Mouse (Mus musculus) layer of hippocampus, adult 2 months (tissue): ENCODE data around the gene Ank3. TPM values are rescaled to one million over a fixed set of nuclear protein-coding genes. Genes with fewer than 3 reads are reported as not detected.

Source experiments
- DNase-seq, 2 experiments: peaks; one replicate each; pipeline ENCODE4 v3.0.0; 2022; ENCODE audit warnings: low spot score in 2 of 2
- H3K27ac ChIP-seq: fragments of 200-600 bp; 2 replicates; pipeline ENCODE4 v1.8.1; 2022
- H3K4me3 ChIP-seq: fragments of 200-600 bp; 2 replicates; pipeline ENCODE4 v1.8.1; 2022; ENCODE audit warnings: mild to moderate bottlenecking
- CTCF ChIP-seq: fragments of 200-600 bp; conservative IDR thresholded peaks from 2 replicates; pipeline ENCODE4 v1.8.1; 2022; ENCODE audit warnings: antibody characterized with exemption, mild to moderate bottlenecking, moderate library complexity
- total RNA-seq, 2 experiments: library from RNA; stranded (reverse); gene quantifications; 2 replicates each; pipeline ENCODE4 v1.2.3; 2021

Ank3 gene
- total RNA-seq, 2 experiments from 2014 or later: 474 to 477 TPM

DNA sequence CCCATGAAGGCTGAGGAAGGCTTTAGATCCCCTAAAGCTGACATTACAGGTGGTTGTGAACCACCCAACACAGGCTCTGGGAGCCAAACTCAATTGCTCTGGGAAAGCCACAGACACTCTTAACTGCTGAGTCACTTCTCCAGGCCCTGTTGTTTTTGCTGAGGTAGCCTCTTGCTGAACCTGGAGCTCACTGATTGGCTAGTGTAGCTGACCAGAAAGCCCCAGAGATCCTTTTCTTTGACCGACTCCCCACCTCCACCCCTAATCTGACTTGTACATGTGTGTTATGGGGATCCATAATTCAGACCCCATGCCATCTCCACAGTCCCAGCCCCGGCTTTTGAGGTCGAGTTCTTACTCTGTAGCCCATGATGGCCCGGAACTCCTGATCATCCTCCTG is 105.2 kb downstream of the Ank3 start:
- no peak for DNase-seq
- no peak for TF ChIP-seq CTCF
- H3K4me3 ChIP-seq: no peak overlapping the region
- no peak overlapping the region for H3K27ac ChIP-seq

DNA sequence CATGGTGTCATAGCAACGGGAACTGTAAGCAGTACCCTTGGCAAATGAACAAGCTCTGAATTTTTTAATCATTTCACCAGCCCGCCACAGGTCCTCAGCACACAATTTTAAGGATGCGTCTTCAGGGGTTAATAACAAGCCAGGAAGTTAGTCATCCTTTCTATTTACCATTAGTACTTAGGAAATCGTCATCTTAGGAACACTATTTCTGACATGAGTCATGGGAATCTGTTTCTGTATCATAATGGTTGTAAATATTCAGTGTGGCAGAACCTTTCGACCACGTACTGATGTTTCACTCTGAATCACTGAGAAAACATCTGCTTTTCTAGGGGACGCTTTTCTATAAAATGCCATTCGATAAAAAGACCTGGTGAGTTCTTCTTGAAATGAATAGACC is 109.1 kb downstream of the Ank3 start:
- H3K27ac ChIP-seq: no peak overlapping the region
- no peak overlapping the region for H3K4me3 ChIP-seq
- DNase-seq: no peak
- TF ChIP-seq CTCF: no peak

DNA sequence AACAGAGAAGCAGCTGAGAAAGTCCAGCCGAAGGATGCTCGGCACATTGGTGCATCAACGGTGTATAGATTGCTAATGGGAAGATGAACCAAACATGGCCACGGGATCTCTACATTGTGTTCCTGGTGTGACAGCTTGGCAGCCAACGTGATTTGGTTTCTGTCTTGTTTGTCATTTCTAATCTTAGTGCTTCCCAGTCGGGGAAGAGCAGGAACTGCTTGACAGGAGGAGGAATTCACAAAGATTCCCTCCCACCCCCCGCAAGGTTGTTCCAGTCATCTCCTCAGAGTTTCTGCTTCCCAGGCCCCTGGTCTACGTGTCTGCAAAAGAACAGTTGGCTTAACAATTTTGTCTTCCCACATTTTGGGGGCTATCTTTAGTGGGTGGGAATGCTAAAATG is 111.8 kb downstream of the Ank3 start:
- H3K4me3 ChIP-seq: no peak overlapping the region
- TF ChIP-seq CTCF: no peak
- DNase-seq: no peak
- H3K27ac ChIP-seq: peak overlapping the region; percentile 39; the same call in 1 of the 2 replicates

DNA sequence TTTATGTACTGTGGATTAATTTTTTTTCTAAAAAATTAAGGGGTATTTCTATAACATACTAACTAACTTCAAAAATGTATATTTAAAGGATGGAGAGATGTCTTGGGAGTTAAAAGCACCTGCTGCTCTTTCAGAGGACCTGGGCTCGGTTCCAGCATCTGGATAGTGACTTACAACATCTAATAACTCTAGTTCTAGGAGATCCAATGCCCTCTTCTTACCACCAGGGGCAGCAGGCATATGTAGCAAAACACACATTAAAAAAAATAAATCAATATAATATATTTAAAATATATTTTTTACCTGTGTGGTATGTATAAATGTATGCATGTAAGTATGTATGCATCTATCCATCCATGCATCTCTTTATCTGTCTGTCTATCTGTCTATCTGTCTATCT is 112.7 kb downstream of the Ank3 start:
- Histone ChIP-seq H3K4me3 (no peak overlapping the region), H3K27ac (no peak overlapping the region)
- no peak for DNase-seq
- peak; percentile 75 for TF ChIP-seq CTCF

DNA sequence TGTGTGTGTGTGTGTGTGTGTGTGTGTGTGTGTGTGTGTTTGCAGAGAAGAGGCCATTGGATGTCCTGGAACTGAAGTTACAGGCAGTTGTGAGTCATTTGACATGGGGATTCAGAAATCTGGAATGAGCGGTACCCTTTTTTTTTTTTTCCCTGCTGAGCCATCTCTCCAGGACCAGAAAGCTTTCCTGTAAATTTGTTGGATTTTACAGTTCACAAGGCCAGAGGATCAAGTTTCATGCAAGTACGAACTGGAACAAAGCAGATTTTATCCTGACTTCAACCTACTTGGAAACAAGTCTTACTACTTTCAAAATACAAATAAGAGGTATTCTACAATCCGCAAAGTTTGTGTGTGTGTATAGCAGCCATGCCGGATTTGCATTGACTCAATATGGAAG is 123.4 kb downstream of the Ank3 start:
- H3K4me3 ChIP-seq: no peak overlapping the region
- no peak for TF ChIP-seq CTCF
- no peak for DNase-seq
- H3K27ac ChIP-seq: no peak overlapping the region

DNA sequence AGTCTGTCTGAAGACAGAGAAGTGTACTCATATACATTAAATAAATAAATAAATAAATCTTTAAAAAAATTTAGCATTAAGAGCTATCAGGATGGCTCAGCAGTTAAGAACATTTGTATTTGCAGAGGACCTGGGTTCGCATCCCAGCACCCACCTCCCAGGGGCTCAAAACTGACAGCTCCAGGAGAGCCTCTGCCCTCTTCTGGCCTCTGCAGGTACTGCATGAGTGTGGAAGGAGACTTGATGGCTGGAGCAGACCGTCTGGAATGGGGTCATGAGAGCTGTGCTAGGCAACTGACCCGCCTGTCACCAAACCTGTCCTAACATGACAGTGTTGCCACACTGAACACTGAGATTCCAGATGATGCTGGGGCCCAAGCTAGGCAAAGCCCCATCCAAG is 124.6 kb downstream of the Ank3 start:
- no peak for DNase-seq
- H3K4me3 ChIP-seq: no peak overlapping the region

DNA sequence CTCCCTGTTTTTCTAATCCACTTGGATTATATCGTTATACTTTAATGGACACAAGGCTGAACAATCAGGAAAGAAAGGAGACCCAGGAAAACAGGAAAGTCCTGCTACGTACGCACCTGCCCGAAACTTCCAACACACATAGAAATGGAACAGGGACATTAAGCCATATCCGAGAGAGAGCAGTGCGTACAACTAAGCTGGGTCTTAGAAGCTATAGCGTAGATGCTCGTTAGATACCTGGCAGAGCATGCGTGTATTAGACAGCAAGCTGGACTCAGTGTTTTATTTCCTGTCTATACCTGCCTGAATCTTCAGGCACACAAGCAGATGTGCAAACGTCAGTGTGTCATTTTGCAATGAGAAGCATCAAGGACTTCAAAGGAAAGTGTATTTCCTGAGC is 128.7 kb downstream of the Ank3 start:
- no peak for TF ChIP-seq CTCF
- H3K27ac ChIP-seq: no peak overlapping the region
- no peak for DNase-seq
- no peak overlapping the region for H3K4me3 ChIP-seq

More for the DNA sequence above, 124.6 kb downstream of the Ank3 start:
- H3K27ac ChIP-seq: no peak overlapping the region
- TF ChIP-seq CTCF: peak; percentile 65

DNA sequence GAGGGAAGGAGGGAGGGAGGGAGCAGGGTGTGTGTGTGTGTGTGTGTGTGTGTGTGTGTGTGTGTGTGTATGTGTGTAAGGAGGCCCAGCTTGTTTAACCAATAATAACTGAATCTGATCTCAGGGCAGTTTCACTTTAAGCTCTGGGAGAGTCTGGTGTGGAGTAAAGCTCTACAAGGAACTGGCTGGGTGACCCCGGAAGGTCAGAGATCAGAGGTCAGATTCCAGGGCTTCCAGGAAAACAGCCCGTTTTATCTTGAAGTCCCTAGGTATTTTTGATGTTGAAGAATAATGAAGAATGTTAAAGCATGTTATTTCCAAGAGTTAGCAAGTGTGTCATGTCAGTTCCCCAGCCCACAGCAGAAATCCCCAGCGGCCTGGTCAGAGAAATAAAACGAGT is 130.2 kb downstream of the Ank3 start:
- no peak for DNase-seq
- H3K4me3 ChIP-seq: no peak overlapping the region
- H3K27ac ChIP-seq: no peak overlapping the region
- no peak for TF ChIP-seq CTCF

DNA sequence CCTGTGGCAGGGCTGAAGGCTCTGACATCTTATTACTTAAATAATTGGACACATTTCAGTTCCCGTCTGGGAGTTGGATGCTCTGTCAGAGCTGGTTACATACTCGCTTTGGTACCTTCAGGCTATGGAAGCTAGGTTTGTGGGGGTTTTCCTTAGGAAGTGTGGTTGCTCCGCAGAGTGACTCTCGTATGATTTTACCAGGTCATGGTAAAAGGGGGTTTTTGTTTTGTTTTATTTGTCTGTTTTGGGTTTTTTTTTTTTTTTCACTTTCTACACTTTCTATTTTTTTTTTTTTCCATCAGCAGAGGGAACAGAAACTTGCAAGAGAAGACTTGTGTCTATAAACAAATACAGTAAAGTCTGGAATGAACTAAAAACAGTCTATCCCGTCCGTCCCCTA is 131.8 kb downstream of the Ank3 start:
- DNase-seq: no peak
- no peak overlapping the region for H3K4me3 ChIP-seq
- no peak overlapping the region for H3K27ac ChIP-seq
- no peak for TF ChIP-seq CTCF

DNA sequence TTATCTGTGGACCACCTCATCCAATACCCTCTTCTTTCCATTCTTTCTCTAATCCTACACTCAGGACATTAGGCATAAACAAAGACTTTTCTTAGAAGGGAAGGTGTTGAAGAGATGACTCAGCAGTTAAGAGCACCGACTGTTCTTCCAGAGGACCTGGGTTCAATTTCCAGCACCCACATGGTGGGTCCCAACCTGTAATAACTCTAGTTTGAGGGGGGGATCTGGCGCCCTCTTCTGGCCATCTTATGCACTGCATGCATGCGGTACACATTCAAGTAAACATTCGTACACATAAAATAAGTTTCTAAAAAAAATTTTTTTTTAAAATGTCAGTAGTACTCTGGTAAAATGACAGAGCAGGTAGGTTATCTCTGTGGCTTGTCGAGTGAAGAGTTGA is 133.0 kb downstream of the Ank3 start:
- Histone ChIP-seq H3K27ac (no peak overlapping the region), H3K4me3 (no peak overlapping the region)
- TF ChIP-seq CTCF: peak; percentile 71
- DNase-seq: no peak

DNA sequence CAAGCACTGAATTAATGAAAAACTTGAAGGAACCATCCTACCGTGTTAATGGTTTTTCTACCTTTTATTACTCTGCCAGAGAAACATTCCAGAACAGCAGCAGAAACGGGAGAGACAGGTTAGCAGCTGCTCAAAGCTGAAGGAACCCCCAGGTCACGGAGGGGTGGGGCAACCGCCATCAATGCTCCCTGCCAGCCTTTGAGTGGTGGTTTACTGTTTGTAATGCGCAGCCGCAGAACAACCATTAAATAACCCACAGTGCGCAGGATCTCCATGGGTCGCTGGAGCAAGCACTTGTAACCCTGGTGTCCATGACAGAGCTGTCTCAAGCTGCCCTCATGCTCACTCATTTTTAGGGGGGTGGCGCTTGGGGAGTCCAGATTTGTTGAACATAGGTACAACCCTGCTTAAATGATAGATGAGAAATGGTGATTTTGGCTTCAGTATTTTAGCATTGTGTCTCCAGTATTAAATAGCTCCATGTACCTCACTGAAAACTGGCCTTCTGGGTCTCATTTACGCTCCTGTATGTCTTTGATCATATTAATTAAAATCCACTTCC is 133.7 kb downstream of the Ank3 start:
- TF ChIP-seq CTCF: no peak
- no peak for DNase-seq
- no peak overlapping the region for H3K27ac ChIP-seq
- no peak overlapping the region for H3K4me3 ChIP-seq

DNA sequence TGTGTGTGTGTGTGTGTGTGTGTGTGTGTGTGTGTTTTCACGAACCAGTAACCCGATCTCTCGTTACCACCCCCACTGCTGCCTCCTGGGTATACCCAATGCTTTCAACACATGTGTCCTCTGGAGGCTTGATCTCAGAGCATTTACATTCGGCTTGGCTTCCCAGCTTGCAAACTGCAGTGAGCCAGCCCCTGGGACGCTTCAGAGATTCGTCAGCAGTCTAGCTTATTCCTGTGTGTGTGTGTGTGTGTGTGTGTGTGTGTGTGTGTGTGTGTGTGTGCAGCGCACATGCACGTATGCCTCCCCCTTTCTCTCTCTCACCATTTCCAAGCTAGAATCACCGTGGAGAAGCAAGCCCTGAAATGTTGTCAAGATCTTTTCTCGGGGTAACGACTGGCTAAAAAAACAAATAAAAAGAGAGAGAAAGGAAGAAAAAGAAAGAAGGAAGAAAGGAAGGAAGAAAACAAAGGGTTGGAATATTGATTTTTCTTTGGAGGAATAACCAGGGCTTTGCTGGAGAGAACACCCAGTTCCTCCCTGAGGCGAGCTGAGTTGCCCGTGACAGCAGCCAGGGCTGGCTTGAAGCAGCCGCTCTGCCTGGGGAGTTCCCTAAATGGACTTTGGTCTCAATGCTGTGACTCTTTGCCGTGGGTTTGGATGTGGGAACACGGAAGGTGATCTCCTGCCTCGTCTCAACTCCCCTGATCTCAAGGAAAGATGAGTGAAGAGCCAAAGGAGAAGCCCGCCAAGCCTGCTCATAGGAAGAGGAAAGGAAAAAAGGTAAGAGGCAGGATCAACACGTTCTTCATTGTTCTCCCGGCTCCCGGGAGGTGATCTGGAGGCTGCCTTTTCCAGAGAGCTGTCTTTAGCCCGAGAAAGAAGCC is 135.2 kb downstream of the Ank3 start:
- peak overlapping the region; percentile 96 for H3K27ac ChIP-seq
- TF ChIP-seq CTCF: no peak
- DNase-seq: peak; percentile 57 to 62

DNA sequence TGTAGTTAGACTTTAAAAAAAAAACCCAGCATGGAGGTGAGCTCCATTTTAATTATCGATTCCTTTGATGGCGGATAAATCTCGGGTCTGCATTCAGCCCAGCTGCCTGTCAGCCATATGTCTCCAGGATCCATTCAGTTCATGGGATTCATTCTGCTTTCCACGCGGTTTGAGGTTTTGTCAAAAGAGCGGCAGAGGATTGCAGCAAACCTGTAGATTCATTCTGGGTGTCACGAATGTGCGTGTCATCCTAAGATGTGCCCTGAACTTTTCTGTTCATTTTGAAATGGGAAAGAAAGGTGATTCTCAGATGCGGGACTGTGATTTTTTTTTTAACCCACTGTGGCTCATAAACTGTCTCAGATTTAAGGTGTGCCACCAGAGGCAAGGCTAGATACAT is 136.1 kb downstream of the Ank3 start:
- peak overlapping the region; percentile 80 for H3K4me3 ChIP-seq
- TF ChIP-seq CTCF: no peak
- H3K27ac ChIP-seq: peak overlapping the region; percentile 96
- no peak for DNase-seq

More for the DNA sequence above, 135.2 kb downstream of the Ank3 start:
- peak overlapping the region; percentile 80 for H3K4me3 ChIP-seq

DNA sequence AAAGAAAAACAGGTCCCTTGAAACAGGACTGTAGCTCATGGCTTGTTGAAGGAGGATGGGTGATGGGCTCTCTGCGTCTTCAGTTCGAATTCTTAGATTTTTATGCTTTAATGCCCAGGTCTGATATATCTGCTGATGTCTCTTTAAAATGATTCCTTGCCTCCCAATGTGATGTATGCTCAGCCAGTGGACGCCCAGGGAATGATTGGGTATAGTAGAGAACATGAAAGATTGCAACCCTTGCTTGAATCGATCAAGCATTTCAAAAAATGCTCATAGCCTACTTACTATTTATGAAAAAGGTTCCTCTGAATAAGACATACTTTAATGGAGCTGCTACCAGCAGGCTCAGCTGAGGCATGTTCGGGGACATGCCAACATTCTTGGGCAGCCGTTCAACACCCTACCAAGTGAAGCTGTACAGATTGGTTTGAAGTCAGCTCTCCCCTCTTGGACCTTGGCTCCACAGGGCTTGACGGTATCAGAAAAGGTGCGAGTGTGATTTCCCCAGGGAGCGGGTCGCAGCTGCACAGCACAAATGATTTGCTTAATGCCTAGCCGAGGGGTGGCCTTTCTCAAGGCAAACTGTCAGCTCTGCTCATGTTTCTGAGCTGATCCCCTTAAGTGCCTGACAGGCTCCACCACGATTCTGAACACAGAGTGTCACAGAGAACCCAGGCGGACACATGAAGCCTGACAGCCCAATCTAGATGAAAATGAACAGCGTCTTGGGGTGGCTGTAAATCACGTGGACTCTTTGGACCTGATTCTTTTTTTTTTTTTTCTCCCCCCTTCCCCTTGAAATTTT is 136.8 kb downstream of the Ank3 start:
- H3K27ac ChIP-seq: peak overlapping the region; percentile 96
- H3K4me3 ChIP-seq: peak overlapping the region; percentile 80
- DNase-seq: peak in 1 of 2 experiments; percentile 25
- peak; percentile 33 for TF ChIP-seq CTCF
